Mouse (Mus musculus) hindbrain, embryonic 16.5 days (tissue): ENCODE data around the gene Ceacam15. TPM values are rescaled to one million over a fixed set of nuclear protein-coding genes. Genes with fewer than 3 reads are reported as not detected.
A peak's percentile ranks its signal among the peaks of the same experiment; 100 is the strongest.
"Not testable (repeated sequence)": the region's sequence is repeated elsewhere in the genome, so short reads cannot be mapped to it uniquely, and the experiment has no call there.

Source experiments
- ATAC-seq: fragments of 200-750 bp; cut with Nextera tagmentation; 2 replicates; pipeline ENCODE4 v1.8.0; 2017; ENCODE audit warnings: moderate TSS enrichment, moderate library complexity
- H3K27ac ChIP-seq: fragments of 300-500 bp; sonication (generic); 2 replicates; pipeline ENCODE4 v1.5.1; 2014; ENCODE audit warnings: low read depth, mild to moderate bottlenecking, control low read depth, low read length, moderate library complexity
- H3K27me3 ChIP-seq: fragments of 300-500 bp; sonication (generic); replicated peaks from 2 replicates; pipeline ENCODE4 v1.6.1; 2014; ENCODE audit warnings: low read length; ENCODE audit not compliant: control insufficient read depth, insufficient read depth
- H3K36me3 ChIP-seq: fragments of 300-500 bp; sonication (generic); 2 replicates; pipeline ENCODE4 v1.6.1; 2014; ENCODE audit warnings: mild to moderate bottlenecking, low read length, moderate library complexity, mixed read lengths; ENCODE audit not compliant: control insufficient read depth, insufficient read depth
- H3K4me1 ChIP-seq: fragments of 300-500 bp; sonication (generic); 2 replicates; pipeline ENCODE4 v1.6.1; 2014; ENCODE audit warnings: low read depth, low read length; ENCODE audit not compliant: control insufficient read depth, insufficient read depth
- H3K4me2 ChIP-seq: fragments of 300-500 bp; sonication (generic); 2 replicates; pipeline ENCODE4 v1.6.1; 2014; ENCODE audit warnings: mild to moderate bottlenecking, low read length, control low read depth, moderate library complexity
- H3K4me3 ChIP-seq: fragments of 300-500 bp; sonication (generic); 2 replicates; pipeline ENCODE4 v1.5.1; 2014; ENCODE audit warnings: mild to moderate bottlenecking, low read length, control low read depth, moderate library complexity
- H3K9ac ChIP-seq: fragments of 300-500 bp; sonication (generic); 2 replicates; pipeline ENCODE4 v1.6.1; 2014; ENCODE audit warnings: low read depth, mild to moderate bottlenecking, control low read depth, low read length, moderate library complexity
- H3K9me3 ChIP-seq: fragments of 300-500 bp; sonication (generic); 2 replicates; pipeline ENCODE4 v1.6.1; 2014; ENCODE audit warnings: mild to moderate bottlenecking, low read length, moderate library complexity; ENCODE audit not compliant: control insufficient read depth
- WGBS: fragments of 180-500 bp; shearing (Covaris S2); extraction: QIAGEN DNeasy Blood & Tissue Kit; methylation state at CpG from one replicate; pipeline ENCODE4 v1.1.7; 2014; 5-methylcytosine and 5-hydroxymethylcytosine counted together
- polyA plus RNA-seq: library from polyadenylated mRNA; unstranded; fragments of >200 nt; fragmentation: Nextera tagmentation; extraction: Ambion mirVana; gene quantifications from 2 replicates; pipeline ENCODE4 v1.2.1, GENCODE M21; 2015

Ceacam15 gene
- polyA plus RNA-seq, 1 experiment from 2014 or later, result not detected

DNA sequence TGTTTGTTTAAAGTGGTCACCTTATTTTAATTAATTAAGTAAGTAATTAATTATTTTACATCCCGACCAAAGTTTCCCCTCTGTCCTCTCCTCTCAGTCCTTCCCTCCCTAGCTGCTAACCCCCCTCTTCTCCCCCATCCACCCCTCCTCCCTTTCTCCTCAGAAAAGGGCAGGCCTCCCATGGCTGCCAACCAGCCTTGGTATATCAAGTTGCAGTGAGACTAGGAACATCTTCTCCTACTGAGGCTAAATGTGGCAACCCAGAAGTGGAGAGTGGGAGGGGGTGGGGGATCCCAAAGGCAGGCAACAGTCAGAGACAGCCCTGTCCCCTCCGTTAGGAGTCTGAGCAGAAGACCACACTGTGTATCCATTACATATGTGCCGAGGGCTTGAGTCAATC, 40.4 kb downstream of the Ceacam15 start:
- Histone ChIP-seq H3K27ac (no peak overlapping the region), H3K4me3 (no peak overlapping the region), H3K4me1 (no peaks in the 10 kb centered on the region), H3K9ac (no peak overlapping the region), H3K36me3 (no peaks in the 10 kb centered on the region), H3K27me3 (no peaks in the 10 kb centered on the region), H3K9me3 (no peaks in the 10 kb centered on the region), H3K4me2 (no peak overlapping the region)
- WGBS, result 55% methylated on average over 3 of the region's 3 CpGs
- no peak for ATAC-seq

DNA sequence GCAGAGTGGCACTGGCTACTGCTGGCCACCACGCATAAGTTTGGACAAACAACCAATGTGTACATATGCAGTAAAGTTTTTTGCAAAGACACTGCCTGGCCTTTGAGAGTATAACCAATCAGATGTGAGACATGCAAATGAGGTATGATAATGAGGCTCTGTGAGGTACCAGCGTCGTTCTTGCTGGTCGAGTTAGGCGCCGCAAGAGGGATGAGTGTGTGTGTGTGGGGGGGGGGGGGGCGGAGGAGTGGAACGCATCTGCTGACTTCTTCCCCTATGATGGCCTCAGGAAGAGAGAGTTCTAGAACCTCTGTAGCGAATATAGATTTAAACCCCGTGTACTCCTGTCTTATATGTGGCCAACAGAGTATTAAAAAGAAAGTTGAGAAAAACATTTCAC, 41.6 kb downstream of the Ceacam15 start:
- not testable (repeated sequence) for H3K9me3 ChIP-seq, H3K27me3 ChIP-seq, H3K4me1 ChIP-seq, H3K4me2 ChIP-seq, ATAC-seq, H3K36me3 ChIP-seq, H3K27ac ChIP-seq, H3K4me3 ChIP-seq, H3K9ac ChIP-seq
- WGBS, result 14% methylated on average over 10 of the region's 10 CpGs

DNA sequence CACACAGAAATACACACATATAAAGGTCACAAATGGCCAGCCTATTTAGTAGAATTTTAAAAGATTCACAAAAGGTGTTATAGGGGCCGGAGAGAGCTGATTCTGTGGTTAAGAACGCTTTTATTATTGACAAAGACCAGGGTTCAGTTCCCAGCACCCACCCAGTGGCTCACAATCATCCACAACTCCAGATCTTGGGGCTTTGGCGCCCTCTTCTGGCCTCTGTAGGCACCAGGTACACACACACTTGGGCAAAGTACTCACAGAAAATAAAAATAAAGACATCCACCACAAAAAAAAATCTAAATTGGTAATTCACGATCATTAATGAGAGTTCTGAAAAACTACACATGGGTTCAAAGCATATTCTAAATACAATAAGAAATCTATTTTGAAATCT, 43.6 kb downstream of the Ceacam15 start:
- no peak overlapping the region for H3K4me3 ChIP-seq
- H3K36me3 ChIP-seq, result no peaks in the 10 kb centered on the region
- H3K4me2 ChIP-seq, result no peak overlapping the region
- H3K9me3 ChIP-seq, result no peaks in the 10 kb centered on the region
- no peak overlapping the region for H3K27ac ChIP-seq
- no peak overlapping the region for H3K9ac ChIP-seq
- no peaks in the 10 kb centered on the region for H3K4me1 ChIP-seq
- H3K27me3 ChIP-seq, result no peaks in the 10 kb centered on the region
- WGBS, result 71% methylated on average over 4 of the region's 4 CpGs
- ATAC-seq, result no peak

DNA sequence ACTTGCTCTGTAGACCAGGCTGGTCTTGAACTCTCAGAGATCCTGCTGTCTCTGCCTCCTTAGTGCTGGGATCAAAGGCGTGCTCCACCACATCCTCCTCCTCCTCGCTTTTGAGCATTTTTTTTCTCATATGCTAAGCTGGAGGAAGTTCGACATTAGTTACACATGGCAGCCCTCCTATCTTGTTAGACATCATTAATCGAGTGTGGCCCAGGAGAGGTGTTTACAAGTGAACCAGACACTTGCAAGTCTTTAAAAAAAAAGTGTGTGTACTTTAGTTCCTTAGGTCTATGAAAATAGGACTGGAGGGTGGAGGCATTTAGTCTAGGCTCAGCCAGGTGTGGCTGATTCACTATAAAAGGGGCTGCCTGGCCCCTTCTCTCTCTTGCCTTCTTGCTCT, 44.5 kb downstream of the Ceacam15 start:
- Histone ChIP-seq H3K27ac (no peak overlapping the region), H3K36me3 (no peaks in the 10 kb centered on the region), H3K9me3 (no peaks in the 10 kb centered on the region), H3K9ac (no peak overlapping the region), H3K4me3 (no peak overlapping the region), H3K4me2 (no peak overlapping the region), H3K4me1 (no peaks in the 10 kb centered on the region), H3K27me3 (no peaks in the 10 kb centered on the region)
- no peak for ATAC-seq
- 72% methylated on average over 4 of the region's 4 CpGs for WGBS

DNA sequence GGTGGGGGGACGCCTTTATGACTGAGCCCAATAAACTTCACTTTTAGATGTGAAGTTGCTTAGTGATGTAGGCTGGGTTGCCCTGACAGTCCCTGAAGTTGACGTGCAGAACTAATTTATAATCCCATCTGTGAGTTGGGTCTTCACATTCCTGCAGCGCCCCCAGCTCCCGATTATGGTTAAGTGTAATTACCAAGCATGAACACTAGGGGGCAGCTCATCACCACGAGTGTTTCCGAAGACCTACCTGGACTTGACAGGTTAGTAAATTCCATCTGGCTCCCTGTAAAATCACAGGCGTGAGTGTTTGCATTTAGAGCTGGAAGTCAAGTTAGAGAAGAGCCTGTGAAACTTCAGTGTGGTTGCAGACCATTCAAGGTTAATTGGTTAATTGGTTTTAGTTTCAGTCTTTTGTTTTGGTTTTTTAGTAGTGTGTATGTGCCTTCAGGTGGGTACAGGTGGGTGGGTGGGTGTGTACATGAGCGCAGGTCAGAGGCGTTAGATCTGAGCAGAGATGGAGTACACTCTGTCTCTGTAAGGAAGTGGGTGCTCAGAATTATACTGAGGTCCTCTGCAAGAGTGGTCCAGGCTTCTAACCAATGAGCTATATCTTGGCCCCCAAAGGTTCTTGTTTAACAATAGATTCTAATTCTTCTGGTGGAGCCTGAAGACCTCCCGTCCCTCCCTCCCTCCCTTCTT, 45.8 kb downstream of the Ceacam15 start:
- no peak overlapping the region for H3K4me2 ChIP-seq
- no peak overlapping the region for H3K9ac ChIP-seq
- no peaks in the 10 kb centered on the region for H3K36me3 ChIP-seq
- WGBS, result 17% methylated on average over 10 of the region's 10 CpGs
- H3K4me1 ChIP-seq, result no peaks in the 10 kb centered on the region
- no peaks in the 10 kb centered on the region for H3K27me3 ChIP-seq
- ATAC-seq, result peak; percentile 21; the same call in 1 of the 2 replicates
- no peaks in the 10 kb centered on the region for H3K9me3 ChIP-seq
- H3K27ac ChIP-seq, result no peak overlapping the region
- H3K4me3 ChIP-seq, result no peak overlapping the region

DNA sequence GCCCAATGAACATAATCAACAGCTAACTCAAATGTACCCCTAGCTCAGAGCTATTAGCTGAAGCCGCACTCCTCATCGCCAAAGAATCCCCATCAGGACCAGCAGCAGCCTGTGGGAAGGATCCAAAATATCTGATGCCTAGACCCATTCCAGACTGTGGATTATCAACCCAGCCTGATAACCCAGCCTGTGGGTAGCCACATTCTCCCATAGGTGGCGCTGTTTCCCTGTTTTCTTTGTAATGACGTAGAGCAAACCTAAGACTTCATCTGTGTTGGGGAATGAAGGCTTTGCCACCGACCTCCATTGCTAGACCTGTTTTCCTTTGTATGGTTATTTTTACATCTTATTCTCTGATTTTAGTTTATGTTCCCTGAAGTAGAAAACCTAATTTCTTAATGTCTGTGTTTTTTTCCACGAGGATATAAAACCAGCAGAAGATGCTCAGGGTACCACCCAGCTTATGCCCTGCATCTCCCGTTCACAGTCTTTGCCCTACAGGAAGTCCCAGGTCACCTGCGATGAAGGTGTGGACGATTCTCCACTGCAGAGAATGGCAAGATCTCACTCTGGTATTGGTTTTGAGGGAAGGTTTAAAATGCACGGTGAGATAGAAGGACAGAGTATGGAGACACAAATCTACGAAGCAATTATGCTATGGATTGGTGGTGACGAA, 47.3 kb downstream of the Ceacam15 start:
- Histone ChIP-seq H3K27ac (no peak overlapping the region), H3K9ac (peak overlapping the region; percentile 22; the same call in 1 of the 2 replicates), H3K9me3 (no peaks in the 10 kb centered on the region), H3K27me3 (no peaks in the 10 kb centered on the region), H3K4me2 (peak overlapping the region; percentile 37), H3K4me1 (no peaks in the 10 kb centered on the region), H3K36me3 (no peaks in the 10 kb centered on the region), H3K4me3 (0 out of 2 replicates have a peak overlapping the region, but pooled peaks have one; percentile 7)
- ATAC-seq, result peak; percentile 92
- WGBS, result 32% methylated on average over 12 of the region's 12 CpGs

DNA sequence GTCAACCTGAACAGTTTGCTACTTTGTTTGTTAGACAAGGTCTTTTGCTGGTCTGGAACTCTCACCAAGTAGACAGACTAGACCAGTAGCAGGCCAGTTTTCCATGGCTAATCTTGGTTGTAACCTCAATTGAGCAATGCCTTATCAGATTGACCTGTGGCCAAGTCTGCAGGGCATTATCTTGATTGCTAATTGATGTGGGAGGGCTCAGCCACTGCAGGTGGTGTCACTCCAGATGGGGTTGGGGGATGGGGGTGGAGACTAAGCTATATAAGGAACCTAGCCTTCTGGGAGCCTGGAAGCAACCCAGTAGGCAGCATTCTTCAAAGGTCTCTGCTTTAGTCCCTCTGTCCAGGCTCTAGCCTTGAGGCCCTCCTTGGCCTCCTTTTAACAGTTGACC, 51.8 kb downstream of the Ceacam15 start:
- Histone ChIP-seq H3K4me1 (peaks cover 1% of the 10 kb centered on the region; the same call in 1 of the 2 replicates), H3K4me2 (no peak overlapping the region), H3K36me3 (no peaks in the 10 kb centered on the region), H3K9me3 (no peaks in the 10 kb centered on the region), H3K4me3 (no peak overlapping the region), H3K27ac (no peak overlapping the region), H3K27me3 (no peaks in the 10 kb centered on the region), H3K9ac (no peak overlapping the region)
- ATAC-seq, result no peak

DNA sequence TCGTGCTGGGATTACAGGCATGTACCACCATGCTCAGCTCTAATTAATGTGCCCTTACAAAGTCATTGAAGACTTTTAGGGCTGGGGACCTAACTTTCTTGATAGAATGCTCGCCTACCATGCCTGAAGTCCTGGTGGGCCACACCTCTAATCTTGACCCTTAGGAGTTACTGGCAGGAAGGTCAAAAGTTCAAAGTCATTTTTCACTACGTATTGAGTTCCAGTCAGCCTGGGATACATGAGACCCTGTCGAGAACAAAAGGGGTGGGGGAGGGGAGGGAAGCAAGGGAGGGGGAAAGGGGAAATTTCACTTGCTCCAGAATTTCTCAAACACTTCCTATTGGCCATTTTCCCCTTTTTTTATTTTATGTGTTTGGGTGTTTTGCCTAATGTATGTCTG, 52.4 kb downstream of the Ceacam15 start:
- no peaks in the 10 kb centered on the region for H3K9me3 ChIP-seq
- H3K27ac ChIP-seq, result no peak overlapping the region
- peaks cover 5% of the 10 kb centered on the region; the same call in 1 of the 2 replicates for H3K4me1 ChIP-seq
- 54% methylated on average over 4 of the region's 4 CpGs for WGBS
- ATAC-seq, result no peak
- no peak overlapping the region for H3K4me3 ChIP-seq
- H3K4me2 ChIP-seq, result no peak overlapping the region
- no peaks in the 10 kb centered on the region for H3K36me3 ChIP-seq
- no peak overlapping the region for H3K9ac ChIP-seq
- H3K27me3 ChIP-seq, result no peaks in the 10 kb centered on the region
